Mouse (Mus musculus) frontal cortex, adult (tissue): ENCODE results near the gene Idh1.

Source experiments
- ATAC-seq: cut with Nextera tagmentation; 2 replicates; pipeline ENCODE4 v1.9.2; 2017; ENCODE audit warnings: mild to moderate bottlenecking, moderate library complexity, mixed read lengths; ENCODE audit not compliant: low TSS enrichment

Gene Idh1

DNA sequence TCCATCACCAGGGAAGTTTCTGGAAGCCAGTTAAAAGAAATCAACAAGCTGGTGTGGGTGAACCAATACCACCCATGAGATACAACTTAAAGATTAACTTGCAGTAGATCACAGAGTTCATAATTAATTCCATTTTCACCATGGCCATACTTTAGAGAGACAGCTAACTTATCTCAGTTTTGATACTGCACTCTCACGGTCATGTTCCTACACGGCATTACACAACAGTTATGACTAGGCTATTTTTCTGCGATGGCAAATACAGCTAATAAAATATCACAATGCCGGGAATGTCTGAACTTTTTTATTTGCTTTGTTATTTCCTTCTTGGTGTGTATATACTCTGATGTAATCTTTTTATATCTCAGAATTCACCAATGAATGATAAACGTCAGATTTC is 9.4 kb downstream of the Idh1 start:
- ATAC-seq, result no peak

DNA sequence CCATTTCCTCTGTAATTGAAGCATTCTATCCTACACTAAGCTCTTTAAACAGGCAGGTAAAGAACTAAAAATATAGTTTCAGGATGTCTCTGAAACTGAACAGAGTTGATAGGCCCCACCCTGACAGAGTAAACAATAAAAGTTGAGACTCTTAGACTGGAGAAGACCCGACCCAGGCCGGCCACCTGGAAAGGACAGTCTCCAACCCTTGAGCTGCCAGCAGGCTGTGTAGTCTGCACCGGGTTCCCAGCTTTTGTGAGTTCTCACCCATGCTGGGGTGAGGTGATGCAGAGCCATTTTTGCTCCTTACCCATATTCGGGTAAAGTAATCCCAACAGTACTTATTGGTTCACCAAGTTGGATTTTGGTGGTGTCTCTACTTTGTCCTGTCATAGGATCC is 10.1 kb downstream of the Idh1 start:
- no peak for ATAC-seq

DNA sequence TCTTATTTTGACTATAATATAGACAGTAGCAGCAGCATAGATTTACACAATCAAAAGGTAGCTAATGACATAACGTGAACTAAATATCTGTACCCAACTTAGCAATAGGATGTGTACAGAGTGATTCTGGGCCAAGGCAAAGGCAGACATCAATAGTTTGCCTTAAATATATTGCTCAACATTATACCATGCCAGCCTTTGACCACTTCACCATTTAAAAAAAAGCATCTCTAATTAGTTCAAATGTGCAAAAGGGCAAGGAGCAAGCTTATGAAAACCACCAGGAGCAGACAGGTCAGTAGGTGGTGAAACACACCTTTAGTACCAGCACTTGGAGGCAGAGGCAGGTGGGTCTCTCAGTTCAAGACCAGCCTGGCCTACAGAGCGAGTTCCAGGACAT is 12.6 kb downstream of the Idh1 start:
- ATAC-seq, result no peak

DNA sequence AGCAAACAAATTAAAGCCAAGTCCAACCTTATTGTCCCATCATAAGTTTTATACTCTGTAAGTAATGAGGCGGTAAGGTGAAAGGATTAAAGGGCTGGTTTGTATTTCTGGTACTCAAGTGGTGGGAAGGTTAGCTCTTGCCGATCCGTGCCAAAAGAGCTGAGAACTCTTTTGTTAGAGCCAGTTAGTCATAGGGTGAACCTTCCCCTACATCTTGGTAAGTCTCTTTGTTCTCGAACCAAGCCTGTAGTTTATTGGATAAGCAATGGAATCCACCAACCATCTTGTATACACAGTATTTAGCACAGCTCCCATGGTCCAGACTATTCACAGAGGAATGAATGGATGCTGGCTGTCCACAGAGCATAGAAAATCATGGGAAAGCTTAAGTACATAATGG is 14.7 kb downstream of the Idh1 start:
- ATAC-seq, result no peak

DNA sequence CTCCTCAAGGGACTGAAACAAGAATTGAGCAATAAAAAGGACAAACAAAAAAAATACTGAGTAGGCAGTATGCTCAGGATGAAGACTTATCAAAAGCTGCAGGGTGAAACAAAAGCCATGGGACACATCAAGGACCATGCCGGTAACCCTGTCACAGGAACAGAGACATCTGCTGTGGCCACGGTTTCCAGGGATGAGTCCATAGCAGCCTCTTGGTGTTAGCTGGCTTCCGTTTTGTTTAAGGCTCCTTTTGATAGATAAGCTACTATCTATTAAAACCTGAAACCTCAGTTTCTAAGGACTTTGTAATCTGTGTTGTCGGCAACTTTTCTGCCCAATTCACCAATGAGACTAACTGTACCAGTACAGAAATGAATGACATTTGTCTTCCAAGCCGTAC is 16.4 kb downstream of the Idh1 start:
- no peak for ATAC-seq

DNA sequence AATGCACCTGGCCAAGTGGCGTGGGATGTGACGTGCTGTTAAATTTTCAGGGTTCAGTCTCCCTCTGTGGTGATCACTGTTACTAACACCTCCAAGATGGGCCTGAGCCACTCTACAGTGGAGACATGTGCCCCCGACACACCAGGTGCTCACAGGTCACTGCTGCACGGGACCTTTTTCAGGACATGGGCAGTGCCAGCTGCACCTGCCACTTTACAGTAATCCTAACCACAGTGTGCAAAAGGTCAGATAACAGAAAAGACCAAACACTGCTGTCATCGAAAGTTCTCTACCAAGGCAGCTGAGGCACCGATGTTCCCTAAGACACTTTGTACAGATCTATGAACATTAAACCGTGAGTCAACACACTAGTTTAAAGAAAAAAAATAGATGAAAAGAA is 16.8 kb downstream of the Idh1 start:
- ATAC-seq, result no peak

DNA sequence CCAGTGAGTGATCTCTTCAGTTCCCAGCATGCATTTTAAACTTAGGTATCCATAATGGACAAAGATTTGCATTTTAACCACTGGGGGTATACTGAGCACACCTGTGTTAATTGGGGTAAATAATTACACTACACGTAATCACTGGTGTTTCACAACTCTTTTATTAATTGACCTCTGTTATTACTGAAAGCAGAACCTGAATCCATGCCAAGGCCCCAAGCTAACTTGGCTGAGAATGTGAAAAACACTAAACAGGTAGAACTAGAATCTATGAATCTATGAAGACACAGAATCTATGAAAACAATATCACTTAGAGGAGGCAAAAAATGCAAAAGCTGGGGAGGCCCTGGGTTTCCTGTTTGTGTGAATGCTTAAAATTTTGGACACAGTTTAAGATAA is 18.8 kb downstream of the Idh1 start:
- ATAC-seq, result no peak

DNA sequence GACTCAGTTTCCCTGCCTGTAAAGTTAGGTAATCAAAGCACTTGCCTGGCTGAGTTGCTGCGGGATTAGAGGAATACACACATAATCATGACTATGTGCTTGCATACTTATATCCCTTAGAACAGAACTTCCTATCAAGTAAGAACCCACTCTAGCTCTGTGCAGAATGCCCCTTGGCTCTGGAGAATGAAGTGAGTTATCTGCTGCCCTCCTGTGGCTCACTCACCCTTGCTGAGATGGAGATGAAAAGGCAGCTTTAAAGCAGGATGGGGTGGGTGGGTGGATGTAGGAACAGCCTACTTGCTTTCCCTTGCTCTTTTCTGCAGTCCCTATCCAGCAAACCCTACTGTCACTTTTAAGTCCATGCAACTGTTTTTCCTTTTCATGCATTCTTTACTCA is 24.1 kb downstream of the Idh1 start:
- ATAC-seq, result peak; percentile 55; the same call in 1 of the 2 replicates

DNA sequence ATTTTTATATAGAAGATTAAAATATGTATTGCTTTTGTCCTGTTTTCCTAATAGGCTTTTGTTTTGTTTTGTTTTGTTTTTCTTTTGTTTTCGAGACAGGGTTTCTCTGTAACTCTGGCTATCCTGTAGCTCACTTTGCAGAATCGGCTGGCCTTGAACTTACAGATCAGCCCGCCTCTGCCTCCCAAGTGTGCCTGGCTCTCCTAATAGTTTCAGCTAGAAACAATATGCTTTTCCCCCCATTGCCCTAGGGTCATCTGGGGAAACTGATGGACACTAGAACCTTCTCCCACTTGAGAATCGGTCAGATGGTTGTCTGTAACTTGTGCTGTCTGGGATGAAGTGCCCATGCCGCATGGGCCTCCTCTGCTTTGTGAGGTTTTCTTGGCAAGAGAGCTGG is 30.2 kb downstream of the Idh1 start:
- no peak for ATAC-seq

DNA sequence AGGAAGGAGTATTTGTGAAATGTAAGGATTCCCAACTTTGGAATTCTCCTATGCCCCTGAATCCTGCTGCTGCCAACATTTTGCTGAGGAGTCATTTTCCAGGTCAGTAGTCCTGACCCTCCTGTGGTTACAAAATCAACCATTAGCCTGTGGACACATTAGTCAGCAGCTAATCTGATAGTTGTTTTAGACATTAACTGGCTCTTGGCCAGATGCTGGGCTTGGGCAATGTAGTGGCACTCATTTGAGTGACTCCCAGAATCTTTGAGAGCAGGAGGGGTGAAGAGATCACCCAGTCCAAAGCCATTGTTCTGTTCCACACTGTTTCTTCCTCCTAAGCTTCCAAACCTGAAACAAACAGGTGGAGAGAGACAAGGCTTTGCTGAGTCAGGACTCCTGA is 31.5 kb downstream of the Idh1 start:
- ATAC-seq, result no peak

DNA sequence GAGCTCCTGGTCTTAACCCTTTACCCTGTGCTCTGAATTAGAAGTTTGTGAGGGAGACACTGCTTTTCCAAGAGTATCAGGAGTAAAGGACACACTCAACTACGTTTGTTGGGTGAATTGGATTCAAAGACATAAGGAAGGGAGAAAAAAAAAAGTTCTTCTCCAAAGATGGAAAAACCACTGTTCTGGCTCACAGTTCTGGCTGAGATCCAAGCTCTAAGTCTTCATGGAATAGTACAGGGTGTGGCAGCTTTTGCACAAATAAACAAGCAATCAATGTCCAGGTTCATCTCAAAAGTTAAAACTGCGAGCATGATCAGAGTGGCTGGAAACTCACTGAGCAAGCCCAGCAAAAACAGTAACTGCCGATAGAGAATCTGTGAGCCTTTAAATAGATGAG is 38.3 kb downstream of the Idh1 start:
- no peak for ATAC-seq

DNA sequence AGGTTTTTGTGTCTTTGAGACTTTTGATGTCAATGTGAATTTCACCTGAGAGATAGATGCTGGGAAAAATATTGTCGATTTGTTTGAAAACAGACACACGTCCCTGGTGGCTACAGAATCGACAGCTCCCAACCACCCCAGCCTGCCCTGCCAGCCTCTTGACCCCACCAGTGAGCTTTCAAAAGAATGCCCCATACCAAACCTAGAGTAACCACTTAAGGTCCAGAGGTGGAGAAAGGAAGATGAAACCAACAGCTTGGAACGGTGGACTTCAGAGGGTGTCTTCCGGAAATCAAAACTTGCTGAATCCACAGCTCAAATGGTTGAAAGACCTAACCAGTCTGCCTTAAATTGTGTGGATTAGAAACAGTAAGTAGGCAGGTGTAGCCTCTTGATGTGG is 39.0 kb downstream of the Idh1 start:
- no peak for ATAC-seq

DNA sequence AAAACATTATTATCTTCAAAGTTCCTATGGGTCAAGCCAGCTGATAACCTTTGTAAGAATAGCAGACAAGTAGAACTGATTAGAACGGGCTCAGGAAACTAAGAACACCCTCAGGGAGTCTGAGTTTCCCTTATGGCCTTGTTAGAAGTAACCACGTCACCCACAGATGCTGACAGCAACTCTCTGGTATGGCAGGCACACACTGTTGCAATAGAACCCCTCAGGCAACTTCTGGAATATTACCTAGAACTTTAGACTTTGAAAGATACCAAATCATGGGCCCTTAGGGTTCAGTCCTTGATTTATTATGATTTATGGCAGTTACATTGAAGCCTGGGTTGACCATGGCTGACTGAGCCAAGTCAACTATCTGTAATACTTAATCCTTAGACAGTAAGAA is 39.7 kb downstream of the Idh1 start:
- no peak for ATAC-seq

DNA sequence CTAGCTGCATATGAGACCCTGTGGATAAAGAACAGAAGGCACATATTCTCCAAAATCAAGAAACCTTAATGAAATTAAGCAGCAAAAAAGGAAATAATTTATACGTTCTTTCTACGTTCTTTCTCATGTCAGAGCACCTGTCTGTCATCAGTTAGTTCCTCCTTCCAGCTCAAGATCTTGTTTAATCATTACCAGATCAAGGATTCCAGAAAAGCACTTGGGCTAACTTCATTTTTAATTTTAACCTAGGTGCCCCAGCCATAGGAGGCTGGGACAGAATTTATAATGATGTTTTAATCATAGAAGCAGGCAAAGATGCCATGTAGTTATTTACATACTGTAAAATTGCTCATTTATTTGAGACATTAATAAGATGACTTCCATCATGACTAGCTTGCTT is 41.5 kb downstream of the Idh1 start:
- no peak for ATAC-seq

DNA sequence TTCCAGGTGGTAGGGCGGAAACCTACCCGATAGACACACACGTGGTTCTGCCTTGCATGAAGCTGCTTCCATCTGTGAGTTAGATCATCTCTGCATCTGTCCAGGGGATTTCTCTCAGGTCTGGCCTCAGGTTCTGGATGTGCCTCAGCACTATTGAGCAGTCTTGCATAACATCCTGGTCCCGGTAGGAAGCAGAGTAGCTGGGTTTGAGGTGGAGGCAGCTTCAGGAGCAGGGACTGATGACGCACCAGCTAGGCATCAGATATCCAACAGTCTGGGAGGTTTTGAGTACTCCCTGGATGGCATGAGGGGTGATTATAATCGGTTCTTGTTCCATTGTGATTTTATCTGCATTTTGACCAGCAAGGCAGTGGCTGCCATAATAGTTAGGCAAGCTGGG is 48.7 kb downstream of the Idh1 start:
- ATAC-seq, result no peak

DNA sequence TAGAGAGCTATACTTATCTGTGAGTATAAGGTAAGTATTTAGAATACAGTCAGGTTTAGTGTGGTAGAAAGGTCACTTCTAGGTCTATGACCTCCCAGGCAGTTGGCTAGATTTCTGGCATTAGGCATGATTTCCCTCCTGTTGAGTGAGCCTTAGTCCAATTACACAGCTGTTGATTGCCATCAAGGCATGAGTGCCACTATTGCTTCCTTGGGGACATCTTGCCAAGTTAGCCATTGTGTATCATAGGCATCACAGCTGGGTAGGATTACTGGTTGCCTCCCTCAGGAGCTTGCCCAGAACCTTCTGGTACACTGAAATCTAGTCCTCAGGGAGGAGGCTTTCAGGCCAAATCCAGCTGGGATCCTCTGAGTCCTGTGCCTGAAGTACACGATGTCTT is 53.5 kb downstream of the Idh1 start:
- no peak for ATAC-seq

DNA sequence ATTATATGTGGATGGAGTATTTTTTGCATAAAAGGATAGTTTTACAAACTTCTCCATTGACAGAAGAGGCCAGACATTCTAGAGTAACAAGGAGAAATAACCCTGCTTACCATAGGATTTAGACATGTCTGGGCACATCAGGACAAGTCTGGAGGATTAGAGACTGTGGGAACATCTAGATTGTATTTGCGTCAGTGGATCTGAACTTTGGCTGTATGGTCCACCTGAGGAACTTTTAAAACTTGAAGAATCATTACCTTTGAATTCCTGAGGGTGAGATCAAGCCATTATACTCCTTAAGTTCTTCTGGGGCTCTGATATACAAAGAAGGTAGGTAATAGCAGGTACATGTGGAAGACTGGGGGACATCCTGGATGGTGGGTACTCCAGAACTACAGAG is 54.6 kb downstream of the Idh1 start:
- ATAC-seq, result no peak

DNA sequence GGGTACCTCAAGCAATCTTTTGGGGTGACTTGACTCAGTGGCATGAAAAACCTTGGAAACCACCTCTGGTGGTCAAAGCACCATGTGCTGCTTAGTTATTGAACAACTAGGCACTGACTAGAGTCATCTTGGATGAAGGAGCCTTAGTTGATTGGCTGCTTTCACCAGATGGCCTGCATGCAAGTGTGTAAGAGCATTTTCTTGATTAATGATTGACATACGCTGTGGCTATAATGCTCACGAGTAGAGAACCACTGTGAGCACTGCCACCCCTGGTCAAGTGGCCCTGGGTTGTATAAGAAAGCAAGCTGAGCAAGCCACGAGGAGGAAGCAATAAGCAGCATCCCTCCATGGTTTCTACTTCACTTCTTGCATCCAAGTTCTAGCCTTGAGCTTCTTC is 56.1 kb downstream of the Idh1 start:
- no peak for ATAC-seq

DNA sequence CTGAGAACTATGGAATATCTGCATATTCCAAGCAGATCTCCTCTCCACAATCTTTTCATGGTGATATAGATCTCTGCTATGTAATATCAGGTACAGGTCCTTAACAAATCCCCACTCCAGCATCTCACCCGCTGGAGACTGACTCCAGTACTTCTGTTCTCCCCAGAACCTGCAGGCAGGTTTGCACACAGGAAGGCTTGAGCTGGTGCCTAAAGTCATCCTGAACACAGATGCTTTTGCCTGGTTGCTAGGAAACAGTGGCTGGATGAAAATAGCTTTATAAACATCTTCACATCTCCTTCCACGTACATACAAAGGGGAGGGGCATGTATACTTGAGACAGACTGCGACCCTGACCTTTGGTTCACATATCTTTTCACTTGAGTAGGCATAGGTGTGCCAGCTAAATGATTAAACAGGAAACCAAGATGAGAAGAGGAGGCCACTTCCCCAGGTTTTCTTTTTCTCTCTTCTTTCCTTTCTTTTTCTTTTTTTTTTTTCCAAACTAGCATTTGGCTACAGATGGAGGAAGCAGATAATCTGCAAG is 56.6 kb downstream of the Idh1 start:
- no peak for ATAC-seq

DNA sequence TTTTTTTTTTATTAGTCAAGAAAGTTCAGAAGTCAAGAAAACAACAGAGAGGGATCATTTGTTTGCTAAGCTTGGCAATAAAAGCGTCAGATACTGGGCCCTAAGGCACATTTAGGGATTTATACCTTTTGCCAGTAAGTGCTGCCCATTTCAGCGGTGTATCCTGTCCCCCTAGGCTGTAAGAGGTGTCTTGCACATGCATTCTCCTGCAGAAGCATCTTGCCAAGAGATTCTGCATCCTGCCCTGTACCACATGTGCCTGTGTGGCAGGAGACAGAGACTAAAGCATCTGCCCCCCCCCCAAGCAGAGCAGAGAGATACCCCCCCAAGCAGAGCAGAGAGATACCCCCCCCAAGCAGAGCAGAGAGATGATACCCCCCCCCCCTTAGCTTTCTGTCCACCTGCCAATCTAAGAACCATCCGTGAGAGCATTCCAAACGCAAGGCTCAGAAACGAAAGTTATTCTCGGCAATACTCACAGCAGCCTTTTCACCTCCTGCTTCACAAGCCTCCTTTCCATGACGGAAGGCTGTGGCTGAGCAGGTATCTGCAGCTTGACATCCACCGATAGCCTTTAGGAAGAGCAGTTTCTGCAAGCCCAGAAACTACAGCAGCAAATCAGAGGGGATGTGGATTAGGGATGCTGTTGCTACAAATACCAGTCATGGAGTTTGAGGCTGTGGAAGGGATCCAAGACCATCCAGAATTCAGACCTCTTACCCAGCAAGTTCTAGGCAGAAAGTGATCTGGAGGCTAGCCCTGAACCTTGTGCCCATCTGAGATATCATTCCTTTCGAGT is 63.5 kb downstream of the Idh1 start, which contains the start of gene D630023F18Rik:
Gene D630023F18Rik (minus strand): TSS at position 641 of the 799 bp plus-strand sequence.
- peak; percentile 99 for ATAC-seq

DNA sequence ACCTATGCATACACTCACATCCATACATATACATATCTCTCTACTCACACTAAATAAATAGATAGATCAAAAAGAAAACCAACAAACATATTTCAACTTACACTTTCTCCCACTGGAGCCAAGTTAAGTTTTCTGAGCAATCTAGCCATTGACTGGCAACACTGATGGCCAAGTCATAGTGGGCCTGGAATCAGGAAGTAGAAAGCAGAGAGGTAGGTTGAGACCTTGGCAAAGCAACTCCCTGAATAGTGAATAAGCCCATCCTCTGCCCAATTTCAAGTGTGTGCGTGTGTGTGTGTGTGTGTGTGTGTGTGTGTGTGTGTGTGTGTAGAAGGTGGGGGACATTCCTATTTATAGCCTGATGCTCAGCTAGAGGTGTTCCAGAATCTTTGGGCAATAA is 66.9 kb downstream of the Idh1 start, which contains the start of gene Gm28845:
Gene Gm28845 (minus strand): TSS at position 121 of the 400 bp plus-strand sequence.
- no peak for ATAC-seq

DNA sequence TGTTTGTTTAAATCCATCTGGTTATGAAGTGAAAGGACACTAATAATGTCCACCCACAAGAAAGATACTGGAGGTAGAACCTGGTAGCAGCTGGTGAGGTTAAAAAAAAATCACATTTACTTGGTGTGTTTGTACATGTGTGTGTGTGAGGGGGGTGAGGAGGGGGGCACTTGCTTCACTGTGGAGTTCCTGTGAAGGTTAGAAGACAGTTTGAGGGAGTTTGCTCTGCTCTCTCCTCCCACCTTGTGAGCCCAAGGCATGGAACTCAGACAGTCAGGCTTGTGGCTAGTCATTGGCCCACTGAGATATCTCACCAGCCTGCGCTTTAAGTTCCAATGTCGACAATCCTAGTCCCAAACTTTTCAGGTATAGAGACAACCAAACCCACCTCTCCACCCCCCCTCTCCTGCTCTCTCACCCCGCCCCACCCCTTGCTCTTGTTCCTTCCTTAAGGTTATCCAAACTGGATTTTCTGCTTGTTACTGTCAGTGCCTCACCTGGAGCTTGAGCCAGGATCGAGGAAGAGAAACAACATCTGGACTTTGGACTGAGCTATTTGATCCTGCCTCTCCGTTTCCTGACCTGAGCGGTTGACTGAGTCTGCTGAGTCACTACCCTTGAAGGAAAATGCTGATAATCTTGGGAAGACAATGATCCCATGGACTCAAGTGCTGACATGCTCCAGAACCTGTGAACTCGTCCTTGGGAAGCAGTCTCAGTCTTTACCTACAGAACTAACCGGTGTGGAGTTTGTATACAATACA is 68.0 kb downstream of the Idh1 start:
- no peak for ATAC-seq
